In the genomic region with DNA sequence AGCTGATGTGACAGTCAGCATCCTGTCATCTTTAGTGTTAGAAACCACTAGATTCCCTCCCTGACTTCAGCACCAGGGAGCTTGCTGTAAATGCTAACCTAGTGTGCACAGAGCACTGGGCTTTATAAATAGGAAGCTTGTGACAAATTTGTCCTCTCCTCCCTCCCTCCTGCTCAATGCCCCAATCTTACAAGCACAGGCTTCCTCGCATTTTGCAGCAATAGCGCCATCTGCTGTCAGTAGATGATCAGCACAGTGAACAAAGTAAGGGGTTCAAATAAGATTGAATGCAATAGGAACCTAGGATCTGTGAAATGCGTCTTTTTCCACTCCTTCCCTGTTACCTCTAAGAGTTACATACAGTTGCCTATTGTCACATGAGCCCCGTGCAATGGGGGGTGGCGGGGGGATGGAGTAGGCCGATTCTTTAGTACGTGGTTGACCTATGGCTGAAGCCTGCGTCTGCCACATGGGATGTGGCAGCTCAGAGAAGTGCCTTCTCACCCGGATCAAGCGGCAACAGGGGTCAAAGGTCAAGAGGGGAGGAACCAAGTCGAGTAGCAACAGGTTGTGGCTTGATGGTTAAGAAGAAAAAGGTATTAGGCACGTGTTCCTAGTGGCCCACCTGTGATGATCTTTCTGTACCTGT, we compare ENCODE assay signal across 9 mouse cellular contexts. TPM values are rescaled to one million over a fixed set of nuclear protein-coding genes. Genes with fewer than 3 reads are reported as not detected.
DNase-seq lines count a peak whose midpoint lies in the region; ATAC-seq and TF ChIP-seq lines count a peak whose summit lies in the region.
"Had no signal": no experiment of that assay in that cellular context is flagged by ENCODE, and none has a peak within 500 bp of the region (broad histone marks: within the 10 kb centered on the region; RNA-seq: fewer than 3 reads in every experiment).

No protein-coding gene starts in this region.

- no peak overlapping the region for H3K27ac ChIP-seq in forebrain, embryonic 11.5 days (ENCODE audit: low read depth, low read length)
- H3K27ac ChIP-seq in lung, embryonic 16.5 days (ENCODE audit: low read length), result no peak overlapping the region

- peak; percentile 67 for DNase-seq in G1E (ENCODE audit: low spot score)
- peak; percentile 93 for DNase-seq in brain, embryonic 14.5 days (ENCODE audit: low read depth)
- DNase-seq in forebrain, embryonic 11.5 days (ENCODE audit: low spot score), result peak; percentile 83
- peak; percentile 64 to 72 for DNase-seq in heart, postnatal 36 days
- peak; percentile 86 to 89 for DNase-seq in layer of hippocampus, adult 8-10 months (ENCODE audit: low spot score in 2 of 2)
- DNase-seq in retina, adult 2 months (ENCODE audit: low read depth, low spot score), result peak; percentile 53
- DNase-seq in thymus, postnatal 25 days, result peak; percentile 72

- H3K4me3 ChIP-seq in G1E (ENCODE audit: low read depth, low read length), result no peak overlapping the region
- H3K4me3 ChIP-seq in forebrain, embryonic 11.5 days (ENCODE audit: low read depth, low read length), result no peak overlapping the region
- H3K4me3 ChIP-seq in lung, embryonic 16.5 days (ENCODE audit: low read length), result no peak overlapping the region
- H3K4me3 ChIP-seq: megakaryocyte, embryonic 14.5 days had no signal

- TF ChIP-seq POLR2A in brain, embryonic 14.5 days (IDR thresholded peaks at IDR 0.05; ENCODE audit: borderline replicate concordance, extremely low read depth, insufficient read depth, insufficient read length, poor library complexity, severe bottlenecking), result no peak

- intact Hi-C loops in heart, postnatal 36 days (cut with DNase I), result loop anchor here (1.0 to 5.0 kb wide), 4 partner anchors 38 to 423 kb away; no protein-coding TSS in a partner anchor

- no peaks in the 10 kb centered on the region for H3K27me3 ChIP-seq in G1E (ENCODE audit: insufficient read depth, low read length)
- H3K27me3 ChIP-seq in forebrain, embryonic 11.5 days (ENCODE audit: control insufficient read depth, insufficient read depth, low read length), result no peaks in the 10 kb centered on the region
- no peaks in the 10 kb centered on the region for H3K27me3 ChIP-seq in lung, embryonic 16.5 days (ENCODE audit: control insufficient read depth, insufficient read depth, low read depth, low read length)
- H3K27me3 ChIP-seq: megakaryocyte, embryonic 14.5 days had no signal

- 40% methylated on average over 12 of the region's 12 CpGs for WGBS in forebrain, embryonic 11.5 days
- 34% methylated on average over 12 of the region's 12 CpGs for WGBS in lung, embryonic 16.5 days

- no peaks in the 10 kb centered on the region for H3K4me1 ChIP-seq in G1E (ENCODE audit: insufficient read depth, low read depth, low read length)
- H3K4me1 ChIP-seq in forebrain, embryonic 11.5 days (replicated peaks; ENCODE audit: control insufficient read depth, insufficient read depth, low read length), result no peaks in the 10 kb centered on the region
- no peaks in the 10 kb centered on the region for H3K4me1 ChIP-seq in lung, embryonic 16.5 days (replicated peaks; ENCODE audit: control insufficient read depth, insufficient read depth, low read length)

- H3K9ac ChIP-seq in forebrain, embryonic 11.5 days (ENCODE audit: low read length), result no peak overlapping the region
- no peak overlapping the region for H3K9ac ChIP-seq in lung, embryonic 16.5 days (ENCODE audit: low read length)

- H3K36me3 ChIP-seq in G1E (replicated peaks), result peaks cover 96% of the 10 kb centered on the region
- peaks cover 3% of the 10 kb centered on the region; the same call in 1 of the 2 replicates for H3K36me3 ChIP-seq in forebrain, embryonic 11.5 days (ENCODE audit: control insufficient read depth, insufficient read depth, low read length)
- peaks cover 27% of the 10 kb centered on the region for H3K36me3 ChIP-seq in lung, embryonic 16.5 days (ENCODE audit: control insufficient read depth, insufficient read depth, low read length)

- no peak overlapping the region for H3K4me2 ChIP-seq in forebrain, embryonic 11.5 days (ENCODE audit: low read depth, low read length, severe bottlenecking)
- H3K4me2 ChIP-seq in lung, embryonic 16.5 days (ENCODE audit: low read depth, low read length), result no peak overlapping the region

- peak; percentile 63 for TF ChIP-seq CTCF in G1E (IDR thresholded peaks at IDR 0.05; ENCODE audit: low read depth, low read length)
- TF ChIP-seq CTCF in brain, embryonic 14.5 days (IDR thresholded peaks at IDR 0.05; ENCODE audit: borderline replicate concordance, extremely low read depth, insufficient read depth, insufficient read length), result peak; percentile 87

- no peaks in the 10 kb centered on the region for H3K9me3 ChIP-seq in G1E (replicated peaks)
- no peaks in the 10 kb centered on the region for H3K9me3 ChIP-seq in forebrain, embryonic 11.5 days (ENCODE audit: control insufficient read depth, low read length)
- H3K9me3 ChIP-seq in lung, embryonic 16.5 days (ENCODE audit: control insufficient read depth, low read length), result no peaks in the 10 kb centered on the region
- H3K9me3 ChIP-seq: megakaryocyte, embryonic 14.5 days had no signal

- ATAC-seq in G1E (ENCODE audit: extremely low read depth, insufficient number of reproducible peaks, low FRiP score, poor library complexity, severe bottlenecking), result peak; percentile 40
- peak; percentile 44; the same call in 1 of the 2 replicates for ATAC-seq in forebrain, embryonic 11.5 days (replicated peaks; ENCODE audit: low FRiP score)
- peak; percentile 68 for ATAC-seq in lung, embryonic 16.5 days (ENCODE audit: low read depth)

RNA-seq across cellular contexts. Expression of a gene that starts 37.0 kb away (rescaled TPM):
- total RNA-seq in G1E (2014; fragmentation: Nextera tagmentation) (not detected in 2 replicates), G1E (2017) (not detected in 2 replicates)
- not detected in 2 replicates for polyA plus RNA-seq in G1E (2012)
- 26.1 and 47.4 TPM in 2 replicates for polyA plus RNA-seq in brain, embryonic 14.5 days (2012; rRNA removed)
- 3.0 and 3.5 TPM in 2 replicates for polyA plus RNA-seq in forebrain, embryonic 11.5 days (2014; fragmentation: Nextera tagmentation; extraction: Ambion mirVana)
- total RNA-seq in heart, postnatal 36 days (2021), result not detected
- 10 to 100 TPM; 23.5 to 25.8 (median 24.1) TPM for total RNA-seq in layer of hippocampus, adult 8-10 months (2022)
- polyA plus RNA-seq in lung, embryonic 16.5 days (2015; fragmentation: Nextera tagmentation; extraction: Ambion mirVana), result 0.40 and 0.49 TPM in 2 replicates

RNA-seq across cellular contexts. Expression of a gene that starts 41.9 kb away (rescaled TPM):
- total RNA-seq in G1E (2014; fragmentation: Nextera tagmentation), result 14.9 and 24.2 TPM in 2 replicates
- 27.8 and 28.6 TPM in 2 replicates for total RNA-seq in G1E (2017)
- polyA plus RNA-seq in G1E (2012), result 0.41 and 0.63 TPM in 2 replicates
- polyA plus RNA-seq in brain, embryonic 14.5 days (2012; rRNA removed), result 3.2 and 4.6 TPM in 2 replicates
- 23.0 and 24.0 TPM in 2 replicates for polyA plus RNA-seq in forebrain, embryonic 11.5 days (2014; fragmentation: Nextera tagmentation; extraction: Ambion mirVana)
- total RNA-seq in heart, postnatal 36 days (2021), result under 1 TPM; 0.16 to 0.53 TPM
- under 1 TPM; 0.18 to 0.66 (median 0.41) TPM for total RNA-seq in layer of hippocampus, adult 8-10 months (2022)
- polyA plus RNA-seq in lung, embryonic 16.5 days (2015; fragmentation: Nextera tagmentation; extraction: Ambion mirVana), result 12.8 and 13.7 TPM in 2 replicates
